Mouse (Mus musculus): ENCODE results near the gene Cdadc1. TPM values are rescaled to one million over a fixed set of nuclear protein-coding genes. Genes with fewer than 3 reads are reported as not detected.

Gene Cdadc1
- polyA plus RNA-seq, 1 experiment, result 8.7 TPM

DNA sequence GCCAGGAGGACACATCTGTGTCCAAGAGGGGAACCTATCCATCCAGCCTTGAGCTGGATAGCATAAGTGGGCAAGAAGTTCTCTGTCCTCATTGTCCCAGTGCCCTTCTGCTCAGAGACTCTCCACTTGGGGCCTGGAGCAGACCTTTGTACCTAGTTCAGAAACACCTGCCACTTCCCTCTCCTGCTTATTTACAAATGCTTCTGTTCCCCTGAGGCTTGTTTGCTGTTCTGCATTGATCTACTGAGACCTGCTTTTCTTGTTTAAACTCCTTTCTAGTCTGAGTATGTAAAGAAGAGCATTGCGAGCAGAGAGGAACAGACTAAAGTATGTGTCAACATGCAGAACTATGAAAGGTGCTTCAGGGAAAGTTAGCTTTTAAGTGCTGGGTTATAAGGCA is 64.8 kb downstream of the Cdadc1 start:
- no peaks in the 10 kb centered on the region for H3K36me3 ChIP-seq (ENCODE audit: control insufficient read depth, insufficient read depth, low read length)
- no peaks in the 10 kb centered on the region for H3K27me3 ChIP-seq (ENCODE audit: control insufficient read depth, insufficient read depth, low read length)
- no peak overlapping the region for H3K27ac ChIP-seq (ENCODE audit: control insufficient read depth, insufficient read depth, low read depth, low read length)
- no peak overlapping the region for H3K4me3 ChIP-seq (ENCODE audit: control insufficient read depth, low read depth, low read length)
- TF ChIP-seq POLR2A (IDR thresholded peaks at IDR 0.05; ENCODE audit: control insufficient read depth, low read depth, low read length) (no peak), CTCF (IDR thresholded peaks at IDR 0.05; ENCODE audit: control insufficient read depth, insufficient read depth, insufficient replicate concordance, low read depth, low read length) (no peak)
- H3K4me1 ChIP-seq (ENCODE audit: control insufficient read depth, insufficient read depth, low read length), result no peaks in the 10 kb centered on the region

DNA sequence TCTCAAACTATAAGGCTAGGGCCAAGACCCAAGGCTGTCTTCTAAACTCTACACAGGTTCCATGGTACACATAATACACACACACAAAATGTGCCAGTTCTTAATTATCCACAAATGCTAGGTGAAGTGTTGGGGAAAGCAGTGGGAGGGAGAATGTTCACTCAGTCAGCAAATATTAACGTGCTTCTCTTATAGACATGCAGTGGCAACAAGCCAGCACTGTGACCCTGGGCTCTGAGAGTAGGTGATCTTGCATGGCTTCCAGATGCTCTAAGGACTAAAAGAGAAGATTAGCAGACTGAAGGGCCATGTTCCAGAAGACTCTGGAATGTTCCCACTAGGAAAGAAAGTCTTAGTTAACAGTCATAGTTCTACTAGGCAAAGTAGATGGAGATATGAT is 67.0 kb downstream of the Cdadc1 start:
- Histone ChIP-seq H3K4me3 (ENCODE audit: control insufficient read depth, low read depth, low read length) (no peak overlapping the region), H3K36me3 (ENCODE audit: control insufficient read depth, insufficient read depth, low read length) (no peaks in the 10 kb centered on the region), H3K27ac (ENCODE audit: control insufficient read depth, insufficient read depth, low read depth, low read length) (no peak overlapping the region), H3K27me3 (ENCODE audit: control insufficient read depth, insufficient read depth, low read length) (no peaks in the 10 kb centered on the region), H3K4me1 (ENCODE audit: control insufficient read depth, insufficient read depth, low read length) (no peaks in the 10 kb centered on the region)
- TF ChIP-seq CTCF (IDR thresholded peaks at IDR 0.05; ENCODE audit: control insufficient read depth, insufficient read depth, insufficient replicate concordance, low read depth, low read length) (no peak), POLR2A (IDR thresholded peaks at IDR 0.05; ENCODE audit: control insufficient read depth, low read depth, low read length) (no peak)

DNA sequence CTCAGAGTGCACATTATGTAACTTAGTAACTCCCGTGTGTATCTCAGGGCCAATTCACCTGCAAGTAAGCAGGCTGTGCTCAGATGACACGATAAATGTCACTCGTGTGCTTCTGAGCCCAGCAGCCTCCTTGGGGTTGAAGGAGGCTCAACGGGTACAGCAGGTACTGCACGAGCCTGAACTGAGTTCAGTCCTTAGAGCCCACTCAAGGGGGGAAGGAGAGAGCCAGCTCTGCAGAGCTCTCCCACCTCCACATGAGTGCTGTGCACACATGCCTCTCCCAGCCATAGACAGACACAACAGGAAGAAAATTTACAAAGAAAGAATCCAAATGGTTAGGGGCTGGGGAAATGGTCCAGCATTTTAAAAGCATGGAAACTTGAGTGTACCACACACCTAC is 71.9 kb downstream of the Cdadc1 start:
- no peak overlapping the region for H3K4me3 ChIP-seq (ENCODE audit: control insufficient read depth, low read depth, low read length)
- H3K4me1 ChIP-seq (ENCODE audit: control insufficient read depth, insufficient read depth, low read length), result no peaks in the 10 kb centered on the region
- no peak overlapping the region for H3K27ac ChIP-seq (ENCODE audit: control insufficient read depth, insufficient read depth, low read depth, low read length)
- no peaks in the 10 kb centered on the region for H3K27me3 ChIP-seq (ENCODE audit: control insufficient read depth, insufficient read depth, low read length)
- TF ChIP-seq POLR2A (IDR thresholded peaks at IDR 0.05; ENCODE audit: control insufficient read depth, low read depth, low read length) (no peak), CTCF (IDR thresholded peaks at IDR 0.05; ENCODE audit: control insufficient read depth, insufficient read depth, insufficient replicate concordance, low read depth, low read length) (no peak)
- H3K36me3 ChIP-seq (ENCODE audit: control insufficient read depth, insufficient read depth, low read length), result no peaks in the 10 kb centered on the region; the same call in 1 of the 2 replicates

DNA sequence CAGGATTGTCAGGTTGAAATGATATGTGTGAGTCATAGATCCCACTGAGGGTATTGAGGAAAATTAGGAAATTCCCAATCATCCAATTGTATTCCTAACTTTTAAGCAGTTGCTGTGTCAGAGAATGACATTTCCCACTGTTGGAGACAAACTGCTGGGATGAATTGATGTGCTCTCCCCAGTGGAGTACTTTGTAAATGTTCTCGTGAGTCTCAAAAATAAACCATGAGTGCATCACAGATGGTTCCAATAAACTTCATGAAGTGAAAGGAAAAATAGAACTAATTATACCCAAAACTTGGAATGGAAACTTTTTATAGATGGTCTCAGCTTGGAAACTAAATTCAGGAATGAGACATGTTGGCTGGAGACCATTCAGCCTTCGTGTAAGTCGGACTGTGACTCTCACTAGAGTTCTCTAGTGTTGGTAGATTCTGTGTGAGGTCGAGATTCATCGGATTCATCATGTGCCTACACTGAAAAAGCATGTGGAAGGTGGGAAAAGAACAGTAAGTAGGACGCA is 83.8 kb downstream of the Cdadc1 start:
- no peaks in the 10 kb centered on the region for H3K27me3 ChIP-seq (ENCODE audit: control insufficient read depth, insufficient read depth, low read length)
- H3K36me3 ChIP-seq (ENCODE audit: control insufficient read depth, insufficient read depth, low read length), result no peaks in the 10 kb centered on the region
- H3K4me1 ChIP-seq (ENCODE audit: control insufficient read depth, insufficient read depth, low read length), result no peaks in the 10 kb centered on the region
- no peak overlapping the region for H3K27ac ChIP-seq (ENCODE audit: control insufficient read depth, insufficient read depth, low read depth, low read length)
- TF ChIP-seq POLR2A (IDR thresholded peaks at IDR 0.05; ENCODE audit: control insufficient read depth, low read depth, low read length) (no peak), CTCF (IDR thresholded peaks at IDR 0.05; ENCODE audit: control insufficient read depth, insufficient read depth, insufficient replicate concordance, low read depth, low read length) (no peak)
- H3K4me3 ChIP-seq (ENCODE audit: control insufficient read depth, low read depth, low read length), result no peak overlapping the region

Other genes with a start within 250 kb of the Cdadc1 start
- 0.84 and 0.88 TPM in 2 replicates for gene Phf11d, start 232.5 kb downstream of the Cdadc1 start, polyA plus RNA-seq (2012; rRNA removed)
- gene Phf11c, start 202.6 kb downstream of the Cdadc1 start, polyA plus RNA-seq (2012; rRNA removed), result 0.75 and 0.76 TPM in 2 replicates
- 4.5 and 5.6 TPM in 2 replicates for gene Setdb2, start 157.1 kb downstream of the Cdadc1 start, polyA plus RNA-seq (2012; rRNA removed)
- 26.6 and 34.7 TPM in 2 replicates for gene Cab39l, start 157.0 kb downstream of the Cdadc1 start, polyA plus RNA-seq (2012; rRNA removed)
- gene Shisa2, start 27.3 kb upstream of the Cdadc1 start, polyA plus RNA-seq (2012; rRNA removed), result 1.9 and 2.0 TPM in 2 replicates